Comparison of ENCODE assay signal across 32 mouse cellular contexts in the genomic region with DNA sequence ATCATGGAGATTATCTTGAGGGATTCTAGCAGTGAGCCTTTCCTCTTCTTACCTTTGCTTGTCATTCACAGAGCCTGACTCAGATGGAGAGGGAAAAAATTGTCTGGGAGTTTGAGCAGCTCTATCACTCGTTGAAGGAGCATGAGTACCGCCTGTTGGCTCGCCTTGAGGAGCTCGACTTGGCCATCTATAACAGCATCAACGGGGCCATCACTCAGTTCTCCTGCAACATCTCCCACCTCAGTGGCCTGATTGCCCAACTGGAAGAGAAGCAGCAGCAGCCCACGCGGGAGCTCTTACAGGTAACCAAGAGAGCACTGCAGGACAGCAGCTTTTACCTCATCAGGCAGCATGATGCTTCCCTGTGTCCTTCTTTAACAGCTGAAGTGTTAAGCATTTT. TPM values are rescaled to one million over a fixed set of nuclear protein-coding genes. Genes with fewer than 3 reads are reported as not detected.
A peak's percentile ranks its signal among the peaks of the same experiment; 100 is the strongest.
DNase-seq lines count a peak whose midpoint lies in the region; ATAC-seq and TF ChIP-seq lines count a peak whose summit lies in the region.
"Had no signal": no experiment of that assay in that cellular context is flagged by ENCODE, and none has a peak within 500 bp of the region (broad histone marks: within the 10 kb centered on the region; RNA-seq: fewer than 3 reads in every experiment).

No protein-coding gene starts in this region.

- H3K4me2 ChIP-seq in intestine, embryonic 15.5 days (replicated peaks), result 0 out of 2 replicates have a peak overlapping the region, but pooled peaks have one; percentile 9
- H3K4me2 ChIP-seq in intestine, postnatal 0 days (replicated peaks; ENCODE audit: low read depth), result no peak overlapping the region
- H3K4me2 ChIP-seq in midbrain, embryonic 16.5 days (ENCODE audit: low read length), result no peak overlapping the region
- H3K4me2 ChIP-seq: embryonic facial prominence, embryonic 12.5 days; embryonic facial prominence, embryonic 15.5 days; heart, embryonic 13.5 days; hindbrain, embryonic 14.5 days had no signal

- H3K9me3 ChIP-seq in intestine, embryonic 15.5 days, result no peaks in the 10 kb centered on the region
- no peaks in the 10 kb centered on the region for H3K9me3 ChIP-seq in intestine, postnatal 0 days (ENCODE audit: control insufficient read depth)
- no peaks in the 10 kb centered on the region for H3K9me3 ChIP-seq in midbrain, embryonic 10.5 days (replicated peaks)
- H3K9me3 ChIP-seq in midbrain, embryonic 16.5 days (replicated peaks; ENCODE audit: control insufficient read depth, low read length, poor library complexity, severe bottlenecking), result no peaks in the 10 kb centered on the region
- no peaks in the 10 kb centered on the region for H3K9me3 ChIP-seq in embryonic facial prominence, embryonic 10.5 days
- H3K9me3 ChIP-seq in limb, embryonic 10.5 days (replicated peaks), result no peaks in the 10 kb centered on the region
- H3K9me3 ChIP-seq: embryonic facial prominence, embryonic 12.5 days; embryonic facial prominence, embryonic 15.5 days; heart, embryonic 10.5 days; heart, embryonic 13.5 days had no signal

- no peak for DNase-seq in midbrain, embryonic 10.5 days (ENCODE audit: low spot score)
- DNase-seq in testis, postnatal 10 days (ENCODE audit: low spot score), result no peak
- DNase-seq in embryonic facial prominence, embryonic 10.5 days (ENCODE audit: low spot score), result no peak
- DNase-seq in limb, embryonic 10.5 days (ENCODE audit: low spot score), result no peak
- DNase-seq: adrenal gland, postnatal 10 days; adrenal gland, postnatal 36 days; cerebellum, adult 18-20 months; cerebellum, adult 9-10 months; cerebellum, postnatal 14 days; forebrain, postnatal 0 days; gastrocnemius, adult 2 months; gastrocnemius, postnatal 14 days; heart, adult 18-20 months; heart, postnatal 14 days; heart, postnatal 4 days had no signal

- ATAC-seq in intestine, embryonic 15.5 days, result no peak
- ATAC-seq in intestine, postnatal 0 days, result no peak
- ATAC-seq in midbrain, embryonic 16.5 days, result no peak
- ATAC-seq: CD4-positive, CD25-positive, alpha-beta regulatory T cell, adult 4 months; forebrain, embryonic 14.5 days; forebrain, postnatal 0 days; Patski had no signal

- H3K36me3 ChIP-seq in intestine, embryonic 15.5 days, result peaks cover 42% of the 10 kb centered on the region
- peaks cover 51% of the 10 kb centered on the region for H3K36me3 ChIP-seq in intestine, postnatal 0 days (ENCODE audit: control insufficient read depth, insufficient read depth)
- peaks cover 71% of the 10 kb centered on the region for H3K36me3 ChIP-seq in midbrain, embryonic 10.5 days
- peaks cover 32% of the 10 kb centered on the region for H3K36me3 ChIP-seq in midbrain, embryonic 16.5 days (ENCODE audit: control insufficient read depth, insufficient read depth, low read length)
- peaks cover 6% of the 10 kb centered on the region for H3K36me3 ChIP-seq in testis, adult 2 months (ENCODE audit: control insufficient read depth, insufficient read depth, low read length)
- H3K36me3 ChIP-seq in embryonic facial prominence, embryonic 10.5 days (replicated peaks), result peaks cover 71% of the 10 kb centered on the region
- peaks cover 72% of the 10 kb centered on the region for H3K36me3 ChIP-seq in limb, embryonic 10.5 days

- no peak for TF ChIP-seq POLR2A in testis, adult 2 months (IDR thresholded peaks at IDR 0.05; ENCODE audit: control insufficient read depth, low read depth, low read length)

- H3K9ac ChIP-seq in intestine, embryonic 15.5 days, result no peak overlapping the region
- H3K9ac ChIP-seq in intestine, postnatal 0 days (ENCODE audit: low read depth, low read length), result no peak overlapping the region
- no peak overlapping the region for H3K9ac ChIP-seq in midbrain, embryonic 16.5 days (ENCODE audit: low read depth, low read length)
- H3K9ac ChIP-seq: embryonic facial prominence, embryonic 12.5 days; embryonic facial prominence, embryonic 15.5 days; forebrain, postnatal 0 days; heart, embryonic 13.5 days; hindbrain, embryonic 14.5 days had no signal

- 91% methylated on average over 7 of the region's 7 CpGs for WGBS in intestine, embryonic 15.5 days
- WGBS in intestine, postnatal 0 days, result 87% methylated on average over 7 of the region's 7 CpGs
- WGBS in midbrain, embryonic 10.5 days, result 94% methylated on average over 7 of the region's 7 CpGs
- 92% methylated on average over 7 of the region's 7 CpGs for WGBS in midbrain, embryonic 16.5 days
- 96% methylated on average over 7 of the region's 7 CpGs for WGBS in embryonic facial prominence, embryonic 10.5 days
- 95% methylated on average over 7 of the region's 7 CpGs for WGBS in limb, embryonic 10.5 days

- H3K27me3 ChIP-seq in intestine, embryonic 15.5 days (replicated peaks), result no peaks in the 10 kb centered on the region
- H3K27me3 ChIP-seq in intestine, postnatal 0 days (replicated peaks; ENCODE audit: control insufficient read depth, insufficient read depth, low read length), result no peaks in the 10 kb centered on the region
- H3K27me3 ChIP-seq in midbrain, embryonic 10.5 days (ENCODE audit: low read depth, poor library complexity, severe bottlenecking), result no peaks in the 10 kb centered on the region
- no peaks in the 10 kb centered on the region for H3K27me3 ChIP-seq in midbrain, embryonic 16.5 days (ENCODE audit: control insufficient read depth, insufficient read depth, low read depth, low read length)
- H3K27me3 ChIP-seq in testis, adult 2 months (ENCODE audit: control insufficient read depth, insufficient read depth, low read length), result no peaks in the 10 kb centered on the region
- no peaks in the 10 kb centered on the region for H3K27me3 ChIP-seq in embryonic facial prominence, embryonic 10.5 days (replicated peaks; ENCODE audit: low read depth, poor library complexity, severe bottlenecking)
- H3K27me3 ChIP-seq in limb, embryonic 10.5 days (ENCODE audit: low read depth, poor library complexity, severe bottlenecking), result no peaks in the 10 kb centered on the region
- H3K27me3 ChIP-seq: embryonic facial prominence, embryonic 12.5 days; embryonic facial prominence, embryonic 15.5 days; heart, embryonic 13.5 days; Patski had no signal

- H3K4me1 ChIP-seq in intestine, embryonic 15.5 days (replicated peaks), result peaks cover 23% of the 10 kb centered on the region
- H3K4me1 ChIP-seq in intestine, postnatal 0 days (replicated peaks; ENCODE audit: control insufficient read depth, insufficient read depth, low read length), result no peaks in the 10 kb centered on the region; the same call in 1 of the 2 replicates
- peaks cover 42% of the 10 kb centered on the region for H3K4me1 ChIP-seq in midbrain, embryonic 10.5 days
- H3K4me1 ChIP-seq in midbrain, embryonic 16.5 days (ENCODE audit: control insufficient read depth, insufficient read depth, low read length), result peaks cover 20% of the 10 kb centered on the region
- H3K4me1 ChIP-seq in testis, adult 2 months (ENCODE audit: control insufficient read depth, insufficient read depth, low read length), result peaks cover 11% of the 10 kb centered on the region
- peaks cover 35% of the 10 kb centered on the region for H3K4me1 ChIP-seq in embryonic facial prominence, embryonic 10.5 days
- H3K4me1 ChIP-seq in limb, embryonic 10.5 days, result peaks cover 26% of the 10 kb centered on the region

- no peak for TF ChIP-seq CTCF in intestine, postnatal 0 days (IDR thresholded peaks at IDR 0.05; ENCODE audit: low read depth)
- no peak for TF ChIP-seq CTCF in testis, adult 2 months (IDR thresholded peaks at IDR 0.05; ENCODE audit: control insufficient read depth, insufficient read depth, insufficient replicate concordance, low read depth, low read length)

- H3K4me3 ChIP-seq in intestine, embryonic 15.5 days (replicated peaks), result peak overlapping the region; percentile 3; the same call in 1 of the 2 replicates
- H3K4me3 ChIP-seq in intestine, postnatal 0 days (ENCODE audit: low read depth, low read length), result no peak overlapping the region
- 0 out of 2 replicates have a peak overlapping the region, but pooled peaks have one; percentile 14 for H3K4me3 ChIP-seq in midbrain, embryonic 10.5 days
- H3K4me3 ChIP-seq in midbrain, embryonic 16.5 days (ENCODE audit: low read depth, low read length), result no peak overlapping the region
- H3K4me3 ChIP-seq in testis, adult 2 months (ENCODE audit: control insufficient read depth, low read depth, low read length), result peak overlapping the region; percentile 15
- 0 out of 2 replicates have a peak overlapping the region, but pooled peaks have one; percentile 9 for H3K4me3 ChIP-seq in embryonic facial prominence, embryonic 10.5 days
- no peak overlapping the region; the same call in 1 of the 2 replicates for H3K4me3 ChIP-seq in limb, embryonic 10.5 days
- H3K4me3 ChIP-seq: embryonic facial prominence, embryonic 12.5 days; embryonic facial prominence, embryonic 15.5 days; gastrocnemius, adult 2 months; heart, embryonic 10.5 days; heart, embryonic 13.5 days had no signal

- H3K27ac ChIP-seq in intestine, embryonic 15.5 days, result no peak overlapping the region
- H3K27ac ChIP-seq in intestine, postnatal 0 days (ENCODE audit: low read depth, low read length), result no peak overlapping the region
- no peak overlapping the region for H3K27ac ChIP-seq in midbrain, embryonic 10.5 days (replicated peaks)
- no peak overlapping the region for H3K27ac ChIP-seq in midbrain, embryonic 16.5 days (ENCODE audit: low read length)
- H3K27ac ChIP-seq in testis, adult 2 months (ENCODE audit: control insufficient read depth, insufficient read depth, low read depth, low read length), result no peak overlapping the region
- no peak overlapping the region for H3K27ac ChIP-seq in embryonic facial prominence, embryonic 10.5 days (replicated peaks)
- no peak overlapping the region for H3K27ac ChIP-seq in limb, embryonic 10.5 days
- H3K27ac ChIP-seq: embryonic facial prominence, embryonic 12.5 days; embryonic facial prominence, embryonic 15.5 days; gastrocnemius, adult 2 months; heart, embryonic 10.5 days; heart, embryonic 13.5 days; hindbrain, embryonic 14.5 days had no signal

RNA-seq across cellular contexts. Expression of a gene that starts 4.4 kb away (rescaled TPM):
- polyA plus RNA-seq in intestine, embryonic 15.5 days (2015; fragmentation: Nextera tagmentation; extraction: Ambion mirVana), result 155 and 156 TPM in 2 replicates
- polyA plus RNA-seq in intestine, postnatal 0 days (2015; fragmentation: Nextera tagmentation; extraction: Ambion mirVana), result 51.1 and 53.2 TPM in 2 replicates
- 146 and 162 TPM in 2 replicates for polyA plus RNA-seq in midbrain, embryonic 10.5 days (2016; fragmentation: Nextera tagmentation; extraction: Ambion mirVana)
- 70.6 and 73.6 TPM in 2 replicates for polyA plus RNA-seq in midbrain, embryonic 16.5 days (2015; fragmentation: Nextera tagmentation; extraction: Ambion mirVana)
- polyA plus RNA-seq in testis, adult 2 months (2012; rRNA removed), result 142 and 149 TPM in 2 replicates
- 180 and 191 TPM in 2 replicates for polyA plus RNA-seq in embryonic facial prominence, embryonic 10.5 days (2016; fragmentation: Nextera tagmentation; extraction: Ambion mirVana)
- 200 and 218 TPM in 2 replicates for polyA plus RNA-seq in limb, embryonic 10.5 days (2016; fragmentation: Nextera tagmentation; extraction: Ambion mirVana)

RNA-seq across cellular contexts. Expression of a gene that starts 38.0 kb away (rescaled TPM):
- not detected in 2 replicates for polyA plus RNA-seq in intestine, embryonic 15.5 days (2015; fragmentation: Nextera tagmentation; extraction: Ambion mirVana)
- polyA plus RNA-seq in intestine, postnatal 0 days (2015; fragmentation: Nextera tagmentation; extraction: Ambion mirVana), result not detected in 2 replicates
- polyA plus RNA-seq in midbrain, embryonic 10.5 days (2016; fragmentation: Nextera tagmentation; extraction: Ambion mirVana), result not detected in 2 replicates
- polyA plus RNA-seq in midbrain, embryonic 16.5 days (2015; fragmentation: Nextera tagmentation; extraction: Ambion mirVana), result not detected in 2 replicates
- 0.10 TPM in 1 of 2 replicates, not detected in the other for polyA plus RNA-seq in testis, adult 2 months (2012; rRNA removed)
- not detected in 2 replicates for polyA plus RNA-seq in embryonic facial prominence, embryonic 10.5 days (2016; fragmentation: Nextera tagmentation; extraction: Ambion mirVana)
- polyA plus RNA-seq in limb, embryonic 10.5 days (2016; fragmentation: Nextera tagmentation; extraction: Ambion mirVana), result not detected in 2 replicates
- polyA plus RNA-seq: C2C12; CD4-positive, CD25-positive, alpha-beta regulatory T cell, adult 4 months; embryonic facial prominence, embryonic 12.5 days; embryonic facial prominence, embryonic 15.5 days; forebrain, embryonic 11.5 days; forebrain, embryonic 14.5 days; forebrain, postnatal 0 days; frontal cortex, adult 2 months; heart, embryonic 10.5 days; heart, embryonic 13.5 days; heart, embryonic 16.5 days; hindbrain, embryonic 11.5 days; hindbrain, embryonic 14.5 days; Patski had no signal

RNA-seq across cellular contexts. Expression of a gene that starts 54.2 kb away (rescaled TPM):
- polyA plus RNA-seq in intestine, embryonic 15.5 days (2015; fragmentation: Nextera tagmentation; extraction: Ambion mirVana), result not detected in 2 replicates
- polyA plus RNA-seq in intestine, postnatal 0 days (2015; fragmentation: Nextera tagmentation; extraction: Ambion mirVana), result not detected in 2 replicates
- not detected in 2 replicates for polyA plus RNA-seq in midbrain, embryonic 10.5 days (2016; fragmentation: Nextera tagmentation; extraction: Ambion mirVana)
- polyA plus RNA-seq in midbrain, embryonic 16.5 days (2015; fragmentation: Nextera tagmentation; extraction: Ambion mirVana), result not detected in 2 replicates
- polyA plus RNA-seq in testis, adult 2 months (2012; rRNA removed), result not detected in 2 replicates
- polyA plus RNA-seq in embryonic facial prominence, embryonic 10.5 days (2016; fragmentation: Nextera tagmentation; extraction: Ambion mirVana), result not detected in 2 replicates
- polyA plus RNA-seq in limb, embryonic 10.5 days (2016; fragmentation: Nextera tagmentation; extraction: Ambion mirVana), result not detected in 2 replicates
- polyA plus RNA-seq: C2C12; CD4-positive, CD25-positive, alpha-beta regulatory T cell, adult 4 months; embryonic facial prominence, embryonic 12.5 days; embryonic facial prominence, embryonic 15.5 days; forebrain, embryonic 11.5 days; forebrain, embryonic 14.5 days; forebrain, postnatal 0 days; frontal cortex, adult 2 months; heart, embryonic 10.5 days; heart, embryonic 13.5 days; heart, embryonic 16.5 days; hindbrain, embryonic 11.5 days; hindbrain, embryonic 14.5 days; Patski had no signal

Comparison
In these comparisons a context has a peak if more than half of its experiments do, and no peak if none do; other contexts are left out.
1. H3K4me3 ChIP-seq: peak in intestine, embryonic 15.5 days (single experiment), midbrain, embryonic 10.5 days (single experiment), testis, adult 2 months (single experiment) and embryonic facial prominence, embryonic 10.5 days (single experiment); none in intestine, postnatal 0 days (single experiment), midbrain, embryonic 16.5 days (single experiment) and limb, embryonic 10.5 days (single experiment).